Mouse (Mus musculus): Measurements from ENCODE around the gene Mbd4.
A peak's percentile ranks its signal among the peaks of the same experiment; 100 is the strongest.
"Not testable (repeated sequence)": the region's sequence is repeated elsewhere in the genome, so short reads cannot be mapped to it uniquely, and the experiment has no call there.

Mbd4 gene

GRCm38 (mm10) chr6:115853091-115853813 lies at the start of gene Mbd4, which contains the start of gene Ift122:
Gene Mbd4 (minus strand): TSS chr6:115853371.
Gene Ift122 (plus strand): TSS chr6:115853470.
- DNase-seq (ENCODE audit: low read depth, low spot score): peak; percentile 100

DNA sequence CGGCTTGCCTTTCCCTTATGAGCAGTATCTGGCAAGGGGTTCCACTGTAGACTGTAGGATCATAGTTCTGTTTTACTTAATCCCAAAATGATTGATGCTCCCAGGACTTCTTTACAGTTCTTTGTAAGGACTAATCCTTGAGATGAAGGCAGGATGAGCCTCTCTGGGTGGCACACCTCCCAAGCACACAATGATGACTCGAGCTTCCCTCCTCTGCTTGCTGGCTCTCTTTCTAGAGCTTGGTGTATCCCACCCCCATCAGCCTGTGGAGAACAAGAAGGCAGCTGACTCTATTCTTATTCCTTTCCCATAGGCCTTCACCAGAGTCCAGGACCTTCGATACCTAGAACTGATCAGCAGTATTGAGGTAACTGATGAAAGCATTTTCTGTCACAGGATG lies 49.4 kb upstream of the Mbd4 start:
- no peak for DNase-seq (ENCODE audit: low read depth, low spot score)

- no peak for DNase-seq (ENCODE audit: low read depth, low spot score)
These were observed 48.3 kb upstream of the Mbd4 start for GRCm38 (mm10) chr6:115901489-115901931.

- DNase-seq (ENCODE audit: low read depth, low spot score): peak; percentile 43
These were observed 47.9 kb upstream of the Mbd4 start for GRCm38 (mm10) chr6:115901062-115901461.

GRCm38 (mm10) chr6:115897926-115898520 lies 44.9 kb upstream of the Mbd4 start:
- no peak for DNase-seq (ENCODE audit: low read depth, low spot score)

DNA sequence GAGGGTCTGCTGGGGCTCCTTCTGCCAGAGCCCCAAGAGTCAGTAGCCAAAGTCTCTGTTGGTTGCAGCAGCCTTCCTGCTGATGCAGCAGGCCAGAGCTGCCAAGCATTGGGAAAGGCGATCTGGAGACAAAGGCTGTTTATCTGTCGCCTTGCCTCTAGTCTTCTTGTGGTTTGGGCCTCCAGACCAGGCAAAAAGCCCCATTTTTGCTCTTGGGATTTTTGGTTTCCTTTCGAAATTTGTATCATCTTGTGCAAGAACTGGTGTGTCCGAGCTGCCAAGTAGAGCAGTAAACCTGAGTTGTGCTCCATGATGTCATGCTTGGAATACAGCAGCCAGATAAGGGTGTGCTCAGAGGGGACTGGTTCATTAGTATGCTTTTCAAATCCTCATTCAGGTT lies 43.9 kb upstream of the Mbd4 start:
- DNase-seq (ENCODE audit: low read depth, low spot score): no peak

DNA sequence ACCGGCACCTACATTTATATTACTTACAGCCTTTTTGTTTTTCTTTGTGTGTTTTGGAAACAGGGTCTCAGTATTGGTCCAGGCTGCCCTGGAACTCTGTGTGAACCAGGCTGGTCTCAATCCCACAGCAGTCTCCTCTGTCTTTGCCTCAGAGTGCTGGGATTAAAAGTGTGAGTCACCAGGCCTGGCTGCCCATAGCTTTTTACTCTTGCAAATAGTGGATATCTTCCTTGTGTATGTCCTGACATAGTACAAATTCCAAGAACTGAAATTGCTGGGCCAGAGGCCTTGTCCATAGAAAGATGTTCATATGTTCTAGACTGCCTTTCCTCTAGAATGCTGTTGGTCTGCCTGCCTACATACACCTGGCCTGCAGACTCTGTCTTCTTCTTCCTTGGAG lies 43.2 kb upstream of the Mbd4 start:
- no peak for DNase-seq (ENCODE audit: low read depth, low spot score)

DNA sequence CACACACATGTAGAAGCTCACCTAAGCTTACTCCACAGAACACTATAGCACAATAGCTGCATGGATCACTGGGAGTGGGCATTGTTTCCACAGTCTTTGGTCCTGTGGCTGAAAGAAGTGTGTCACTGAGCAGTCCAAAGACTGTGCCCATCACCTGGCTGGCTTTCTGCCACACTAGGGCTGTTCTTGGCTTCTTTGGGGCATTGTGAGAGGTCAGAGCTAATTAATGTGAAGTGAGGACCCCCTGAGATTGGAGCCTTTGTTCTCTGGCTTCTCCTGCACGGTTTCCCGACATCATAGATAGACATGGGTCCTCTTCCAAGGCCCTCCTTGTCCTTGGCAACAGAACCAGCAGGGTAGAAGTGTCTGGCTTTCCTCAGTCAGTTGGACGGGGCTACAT lies 39.2 kb upstream of the Mbd4 start:
- DNase-seq (ENCODE audit: low read depth, low spot score): no peak

GRCm38 (mm10) chr6:115891497-115892061 lies 38.4 kb upstream of the Mbd4 start:
- no peak for DNase-seq (ENCODE audit: low read depth, low spot score)

- no peak for DNase-seq (ENCODE audit: low read depth, low spot score)
These were observed 37.9 kb upstream of the Mbd4 start for GRCm38 (mm10) chr6:115891061-115891460.

GRCm38 (mm10) chr6:115890601-115891000 lies 37.4 kb upstream of the Mbd4 start:
- DNase-seq (ENCODE audit: low read depth, low spot score): no peak

DNA sequence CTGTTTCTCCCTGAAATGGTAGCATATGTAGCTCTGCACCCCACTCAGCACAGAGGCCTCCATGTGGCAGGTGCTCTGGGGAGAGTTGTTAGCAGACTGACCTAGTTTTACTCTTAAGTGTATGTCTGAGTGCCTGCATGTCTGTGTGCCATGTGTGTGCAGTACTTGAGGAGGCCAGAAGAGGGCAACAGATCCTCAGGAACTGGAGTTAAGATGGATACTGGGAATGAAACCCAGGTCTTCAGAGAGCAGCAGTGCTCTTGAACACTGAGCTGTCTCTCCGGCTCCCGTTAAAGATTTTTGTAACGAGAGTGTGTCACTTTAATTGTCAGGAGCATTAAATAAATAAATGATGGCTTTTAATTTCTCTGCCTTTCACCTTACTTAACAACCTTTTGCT lies 35.1 kb upstream of the Mbd4 start:
- no peak for DNase-seq (ENCODE audit: low read depth, low spot score)

GRCm38 (mm10) chr6:115886894-115887293 lies 33.7 kb upstream of the Mbd4 start:
- no peak for DNase-seq (ENCODE audit: low read depth, low spot score)

- DNase-seq (ENCODE audit: low read depth, low spot score): no peak
These were observed 30.8 kb upstream of the Mbd4 start for GRCm38 (mm10) chr6:115884018-115884417.

GRCm38 (mm10) chr6:115880751-115881150 lies 27.6 kb upstream of the Mbd4 start:
- DNase-seq (ENCODE audit: low read depth, low spot score): no peak

- no peak for DNase-seq (ENCODE audit: low read depth, low spot score)
These were observed 26.6 kb upstream of the Mbd4 start for GRCm38 (mm10) chr6:115879736-115880135.

- DNase-seq (ENCODE audit: low read depth, low spot score): no peak
These were observed 25.5 kb upstream of the Mbd4 start for GRCm38 (mm10) chr6:115878694-115879093.

- DNase-seq (ENCODE audit: low read depth, low spot score): no peak
These were observed 24.1 kb upstream of the Mbd4 start for GRCm38 (mm10) chr6:115877239-115877638.

DNA sequence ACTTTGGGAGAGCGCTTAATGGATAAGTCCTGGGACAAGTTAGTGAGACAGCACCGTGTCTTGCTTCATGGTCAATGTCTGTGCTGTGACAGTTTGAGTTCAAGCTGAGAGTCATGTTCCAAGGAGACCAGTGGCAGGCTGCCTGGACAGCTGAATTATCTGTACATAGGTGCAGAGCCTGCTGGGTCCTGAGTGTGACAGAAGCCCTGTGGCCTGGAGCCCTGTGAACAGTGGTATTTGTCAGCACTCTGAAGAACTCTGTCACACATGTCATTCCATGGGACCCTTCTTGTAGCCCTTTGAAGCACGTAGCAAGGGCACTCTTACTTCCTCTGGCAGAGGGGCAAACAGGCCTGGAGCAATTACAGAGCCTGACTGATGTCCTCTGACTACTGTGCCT lies 18.1 kb upstream of the Mbd4 start:
- not testable (repeated sequence) for DNase-seq (ENCODE audit: low read depth, low spot score)

DNA sequence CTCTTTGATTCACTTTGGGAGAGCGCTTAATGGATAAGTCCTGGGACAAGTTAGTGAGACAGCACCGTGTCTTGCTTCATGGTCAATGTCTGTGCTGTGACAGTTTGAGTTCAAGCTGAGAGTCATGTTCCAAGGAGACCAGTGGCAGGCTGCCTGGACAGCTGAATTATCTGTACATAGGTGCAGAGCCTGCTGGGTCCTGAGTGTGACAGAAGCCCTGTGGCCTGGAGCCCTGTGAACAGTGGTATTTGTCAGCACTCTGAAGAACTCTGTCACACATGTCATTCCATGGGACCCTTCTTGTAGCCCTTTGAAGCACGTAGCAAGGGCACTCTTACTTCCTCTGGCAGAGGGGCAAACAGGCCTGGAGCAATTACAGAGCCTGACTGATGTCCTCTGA lies 14.0 kb upstream of the Mbd4 start:
- not testable (repeated sequence) for DNase-seq (ENCODE audit: low read depth, low spot score)

- DNase-seq (ENCODE audit: low read depth, low spot score): no peak
These were observed 12.1 kb upstream of the Mbd4 start for GRCm38 (mm10) chr6:115865246-115865645.

- no peak for DNase-seq (ENCODE audit: low read depth, low spot score)
These were observed 10.2 kb upstream of the Mbd4 start for GRCm38 (mm10) chr6:115863340-115863841.

All from forelimb bud, embryonic 11.5 days (tissue).